In genomic region chr7:45091001-45091990, GRCm38 (mm10) we compare ENCODE assay signal across 8 mouse cellular contexts. TPM values are rescaled to one million over a fixed set of nuclear protein-coding genes. Genes with fewer than 3 reads are reported as not detected.
DNase-seq lines count a peak whose midpoint lies in the region; ATAC-seq and TF ChIP-seq lines count a peak whose summit lies in the region.

No protein-coding gene starts in this region.

- no peaks in the 10 kb centered on the region for H3K27me3 ChIP-seq in embryonic facial prominence, embryonic 11.5 days (ENCODE audit: control insufficient read depth, insufficient read depth, low read length)
- H3K27me3 ChIP-seq in hindbrain, embryonic 10.5 days (ENCODE audit: insufficient read depth, poor library complexity, severe bottlenecking) = peaks cover 11% of the 10 kb centered on the region
- no peaks in the 10 kb centered on the region for H3K27me3 ChIP-seq in lung, postnatal 0 days (replicated peaks; ENCODE audit: insufficient read depth, low read length)
- H3K27me3 ChIP-seq in stomach, embryonic 16.5 days (ENCODE audit: control insufficient read depth, insufficient read depth, low read length) = no peaks in the 10 kb centered on the region

- WGBS in embryonic facial prominence, embryonic 11.5 days = 11% methylated on average over 34 of the region's 35 CpGs
- 13% methylated on average over 35 of the region's 35 CpGs for WGBS in hindbrain, embryonic 10.5 days
- 13% methylated on average over 34 of the region's 35 CpGs for WGBS in lung, postnatal 0 days
- 8% methylated on average over 35 of the region's 35 CpGs for WGBS in stomach, embryonic 16.5 days

- ATAC-seq in embryonic facial prominence, embryonic 11.5 days (replicated peaks; ENCODE audit: insufficient number of reproducible peaks, low FRiP score, low TSS enrichment, low read depth) = peak; percentile 53; the same call in 1 of the 2 replicates
- peak; percentile 40 for ATAC-seq in lung, postnatal 0 days
- ATAC-seq in stomach, embryonic 16.5 days (ENCODE audit: insufficient read depth, low FRiP score) = peak; percentile 48

- H3K27ac ChIP-seq in left cerebral cortex, adult 2 months = no peak overlapping the region
- H3K27ac ChIP-seq in embryonic facial prominence, embryonic 11.5 days (replicated peaks; ENCODE audit: low read depth, low read length) = peak overlapping the region; percentile 76
- H3K27ac ChIP-seq in hindbrain, embryonic 10.5 days = peak overlapping the region; percentile 87
- H3K27ac ChIP-seq in lung, postnatal 0 days (ENCODE audit: low read length) = peak overlapping the region; percentile 51
- H3K27ac ChIP-seq in stomach, embryonic 16.5 days (ENCODE audit: low read length) = peak overlapping the region; percentile 90

- H3K9me3 ChIP-seq in embryonic facial prominence, embryonic 11.5 days (replicated peaks; ENCODE audit: control insufficient read depth, low read length) = no peaks in the 10 kb centered on the region
- no peaks in the 10 kb centered on the region for H3K9me3 ChIP-seq in hindbrain, embryonic 10.5 days
- H3K9me3 ChIP-seq in lung, postnatal 0 days (ENCODE audit: low read length) = no peaks in the 10 kb centered on the region
- no peaks in the 10 kb centered on the region for H3K9me3 ChIP-seq in stomach, embryonic 16.5 days (replicated peaks; ENCODE audit: control insufficient read depth, low read length)

- no peak for TF ChIP-seq CTCF in left cerebral cortex, adult 2 months (IDR thresholded peaks at IDR 0.05)
- TF ChIP-seq CTCF in lung, postnatal 0 days (IDR thresholded peaks at IDR 0.05) = no peak

- no peaks in the 10 kb centered on the region for H3K4me1 ChIP-seq in embryonic facial prominence, embryonic 11.5 days (ENCODE audit: control insufficient read depth, insufficient read depth, low read length)
- H3K4me1 ChIP-seq in hindbrain, embryonic 10.5 days (replicated peaks) = peaks cover 33% of the 10 kb centered on the region
- H3K4me1 ChIP-seq in lung, postnatal 0 days (ENCODE audit: insufficient read depth, low read depth, low read length) = no peaks in the 10 kb centered on the region
- H3K4me1 ChIP-seq in stomach, embryonic 16.5 days (ENCODE audit: control insufficient read depth, insufficient read depth, low read length) = peaks cover 8% of the 10 kb centered on the region

- H3K36me3 ChIP-seq in embryonic facial prominence, embryonic 11.5 days (replicated peaks; ENCODE audit: control insufficient read depth, insufficient read depth, low read depth, low read length) = peaks cover 8% of the 10 kb centered on the region
- H3K36me3 ChIP-seq in hindbrain, embryonic 10.5 days = peaks cover 23% of the 10 kb centered on the region
- H3K36me3 ChIP-seq in lung, postnatal 0 days (ENCODE audit: insufficient read depth, low read length) = no peaks in the 10 kb centered on the region
- peaks cover 7% of the 10 kb centered on the region for H3K36me3 ChIP-seq in stomach, embryonic 16.5 days (ENCODE audit: control insufficient read depth, insufficient read depth, low read length)

- H3K4me2 ChIP-seq in embryonic facial prominence, embryonic 11.5 days (ENCODE audit: low read depth, low read length) = peak overlapping the region; percentile 58
- H3K4me2 ChIP-seq in lung, postnatal 0 days (replicated peaks; ENCODE audit: low read depth, low read length) = peak overlapping the region; percentile 51
- H3K4me2 ChIP-seq in stomach, embryonic 16.5 days (ENCODE audit: low read depth, low read length) = peak overlapping the region; percentile 56

- no peak for DNase-seq in left cerebral cortex, adult 2 months (ENCODE audit: extremely low spot score in 1 of 2, low spot score in 2 of 2)
- DNase-seq in left cerebral cortex, postnatal 36 days (ENCODE audit: low spot score in 2 of 2) = no peak
- DNase-seq in embryonic facial prominence, embryonic 11.5 days (ENCODE audit: low spot score) = peak; percentile 53
- peak; percentile 23 for DNase-seq in hindbrain, embryonic 10.5 days (ENCODE audit: low spot score)
- peak; percentile 52 for DNase-seq in lung, postnatal 0 days (ENCODE audit: low spot score)
- DNase-seq in left cerebral cortex, adult 9 months (ENCODE audit: low spot score in 2 of 2) = no peak
- no peak for DNase-seq in right cerebral cortex, postnatal 10 days (ENCODE audit: low spot score in 2 of 2)

- TF ChIP-seq EP300 in lung, postnatal 0 days (IDR thresholded peaks at IDR 0.05) = no peak

- intact Hi-C loops in left cerebral cortex, adult 2 months (cut with DNase I) = no loop called here
- intact Hi-C loops in left cerebral cortex, postnatal 36 days (cut with DNase I) = no loop called here

- peak overlapping the region; percentile 66 for H3K9ac ChIP-seq in embryonic facial prominence, embryonic 11.5 days (replicated peaks; ENCODE audit: low read length)
- H3K9ac ChIP-seq in lung, postnatal 0 days (replicated peaks; ENCODE audit: low read depth) = peak overlapping the region; percentile 26
- H3K9ac ChIP-seq in stomach, embryonic 16.5 days (ENCODE audit: low read length) = peak overlapping the region; percentile 81

- H3K4me3 ChIP-seq in left cerebral cortex, adult 2 months = peak overlapping the region; percentile 18; the same call in 1 of the 2 replicates
- H3K4me3 ChIP-seq in embryonic facial prominence, embryonic 11.5 days (ENCODE audit: low read depth, low read length) = peak overlapping the region; percentile 56
- peak overlapping the region; percentile 66 for H3K4me3 ChIP-seq in hindbrain, embryonic 10.5 days
- H3K4me3 ChIP-seq in lung, postnatal 0 days (ENCODE audit: low read depth, low read length) = peak overlapping the region; percentile 34
- H3K4me3 ChIP-seq in stomach, embryonic 16.5 days (replicated peaks; ENCODE audit: low read length) = peak overlapping the region; percentile 49

RNA-seq across cellular contexts. Expression of gene Rcn3, which starts 0.7 kb away (rescaled TPM):
- 1 to 10 TPM; 4.9 to 5.6 TPM for total RNA-seq in left cerebral cortex, adult 2 months (2021)
- total RNA-seq in left cerebral cortex, postnatal 36 days (2021) = 1 to 10 TPM; 3.8 to 4.9 TPM
- 221 and 234 TPM in 2 replicates for polyA plus RNA-seq in embryonic facial prominence, embryonic 11.5 days (2014; fragmentation: Nextera tagmentation; extraction: Ambion mirVana)
- 127 and 135 TPM in 2 replicates for polyA plus RNA-seq in hindbrain, embryonic 10.5 days (2016; fragmentation: Nextera tagmentation; extraction: Ambion mirVana)
- polyA plus RNA-seq in lung, postnatal 0 days (2015; fragmentation: Nextera tagmentation; extraction: Ambion mirVana) = 158 and 162 TPM in 2 replicates
- 388 and 395 TPM in 2 replicates for polyA plus RNA-seq in stomach, embryonic 16.5 days (2015; fragmentation: Nextera tagmentation; extraction: Ambion mirVana)

RNA-seq across cellular contexts. Expression of gene Fcgrt, which starts 12.4 kb away (rescaled TPM):
- 10 to 100 TPM; 16.7 to 23.4 TPM for total RNA-seq in left cerebral cortex, adult 2 months (2021)
- 10 to 100 TPM; 22.3 to 22.7 TPM for total RNA-seq in left cerebral cortex, postnatal 36 days (2021)
- polyA plus RNA-seq in embryonic facial prominence, embryonic 11.5 days (2014; fragmentation: Nextera tagmentation; extraction: Ambion mirVana) = 12.6 TPM in 2 replicates
- polyA plus RNA-seq in hindbrain, embryonic 10.5 days (2016; fragmentation: Nextera tagmentation; extraction: Ambion mirVana) = 9.9 and 13.1 TPM in 2 replicates
- 138 and 143 TPM in 2 replicates for polyA plus RNA-seq in lung, postnatal 0 days (2015; fragmentation: Nextera tagmentation; extraction: Ambion mirVana)
- polyA plus RNA-seq in stomach, embryonic 16.5 days (2015; fragmentation: Nextera tagmentation; extraction: Ambion mirVana) = 138 and 149 TPM in 2 replicates

RNA-seq across cellular contexts. Expression of gene Prrg2, which starts 28.8 kb away (rescaled TPM):
- total RNA-seq in left cerebral cortex, adult 2 months (2021) = 10 to 100 TPM in 1 of 2 experiments, 1 to 10 TPM in 1; 9.0 to 10.4 TPM
- total RNA-seq in left cerebral cortex, postnatal 36 days (2021) = 1 to 10 TPM; 5.4 to 7.4 TPM
- polyA plus RNA-seq in embryonic facial prominence, embryonic 11.5 days (2014; fragmentation: Nextera tagmentation; extraction: Ambion mirVana) = 17.9 and 20.3 TPM in 2 replicates
- 16.9 and 18.6 TPM in 2 replicates for polyA plus RNA-seq in hindbrain, embryonic 10.5 days (2016; fragmentation: Nextera tagmentation; extraction: Ambion mirVana)
- polyA plus RNA-seq in lung, postnatal 0 days (2015; fragmentation: Nextera tagmentation; extraction: Ambion mirVana) = 36.8 and 40.8 TPM in 2 replicates
- 24.7 and 27.4 TPM in 2 replicates for polyA plus RNA-seq in stomach, embryonic 16.5 days (2015; fragmentation: Nextera tagmentation; extraction: Ambion mirVana)

RNA-seq across cellular contexts. Expression of gene Nosip, which starts 29.1 kb away (rescaled TPM):
- total RNA-seq in left cerebral cortex, adult 2 months (2021) = 10 to 100 TPM; 53.6 to 55.6 TPM
- total RNA-seq in left cerebral cortex, postnatal 36 days (2021) = 10 to 100 TPM; 59.7 to 63.7 TPM
- polyA plus RNA-seq in embryonic facial prominence, embryonic 11.5 days (2014; fragmentation: Nextera tagmentation; extraction: Ambion mirVana) = 59.2 and 63.8 TPM in 2 replicates
- 67.8 and 70.7 TPM in 2 replicates for polyA plus RNA-seq in hindbrain, embryonic 10.5 days (2016; fragmentation: Nextera tagmentation; extraction: Ambion mirVana)
- 54.6 and 62.8 TPM in 2 replicates for polyA plus RNA-seq in lung, postnatal 0 days (2015; fragmentation: Nextera tagmentation; extraction: Ambion mirVana)
- 55.7 TPM in 2 replicates for polyA plus RNA-seq in stomach, embryonic 16.5 days (2015; fragmentation: Nextera tagmentation; extraction: Ambion mirVana)

RNA-seq across cellular contexts. Expression of gene Rps11, which starts 32.9 kb away (rescaled TPM):
- total RNA-seq in left cerebral cortex, adult 2 months (2021) = 100 to 1,000 TPM; 421 to 444 TPM
- 100 to 1,000 TPM; 405 to 466 TPM for total RNA-seq in left cerebral cortex, postnatal 36 days (2021)
- polyA plus RNA-seq in embryonic facial prominence, embryonic 11.5 days (2014; fragmentation: Nextera tagmentation; extraction: Ambion mirVana) = 1,561 and 1,602 TPM in 2 replicates
- polyA plus RNA-seq in hindbrain, embryonic 10.5 days (2016; fragmentation: Nextera tagmentation; extraction: Ambion mirVana) = 1,526 and 1,700 TPM in 2 replicates
- polyA plus RNA-seq in lung, postnatal 0 days (2015; fragmentation: Nextera tagmentation; extraction: Ambion mirVana) = 972 and 1,016 TPM in 2 replicates
- 1,225 and 1,374 TPM in 2 replicates for polyA plus RNA-seq in stomach, embryonic 16.5 days (2015; fragmentation: Nextera tagmentation; extraction: Ambion mirVana)

Comparison
In these comparisons a context has a peak if more than half of its experiments do, and no peak if none do; other contexts are left out.
1. DNase-seq: peak in embryonic facial prominence, embryonic 11.5 days (single experiment), hindbrain, embryonic 10.5 days (single experiment) and lung, postnatal 0 days (single experiment); none in left cerebral cortex, adult 2 months (0 of 2), left cerebral cortex, postnatal 36 days (0 of 2), left cerebral cortex, adult 9 months (0 of 2) and right cerebral cortex, postnatal 10 days (0 of 2).
2. H3K9ac ChIP-seq: peak in every context shown above with its lines; median percentile 81 in stomach, embryonic 16.5 days; 66 in embryonic facial prominence, embryonic 11.5 days; 26 in lung, postnatal 0 days.
3. Peak in every context shown above with its lines, with median percentiles within 50 percentile points of each other: H3K4me3 ChIP-seq, ATAC-seq and H3K4me2 ChIP-seq.